Mouse (Mus musculus): ENCODE results near the gene Brf1. TPM values are rescaled to one million over a fixed set of nuclear protein-coding genes. Genes with fewer than 3 reads are reported as not detected.

Gene Brf1
- polyA plus RNA-seq, 1 experiment from 2014 or later: 61.9 TPM

GRCm38 (mm10) chr12:112911701-112912100, 88.8 kb downstream of the Brf1 start:
- Histone ChIP-seq H3K4me1 (replicated peaks) (0 out of 2 replicates have a peak, but pooled peaks cover 5% of the 10 kb centered on the region), H3K9ac (replicated peaks) (no peak overlapping the region), H3K4me2 (replicated peaks) (no peak overlapping the region), H3K9me3 (no peaks in the 10 kb centered on the region), H3K27me3 (no peaks in the 10 kb centered on the region), H3K27ac (no peak overlapping the region), H3K36me3 (peaks cover 89% of the 10 kb centered on the region), H3K4me3 (replicated peaks) (no peak overlapping the region)
- ATAC-seq: no peak
- WGBS: 87% methylated on average over 17 of the region's 17 CpGs

Small RNA genes within 50 kb of the gene (microRNA-seq; reads per million reads assigned to microRNA genes)
- gene Mir6941: not detected

Other genes with a start within 250 kb of the Brf1 start
- 5.2 and 6.4 TPM in 2 replicates for gene Pld4, start 240.0 kb downstream of the Brf1 start, polyA plus RNA-seq (2015; fragmentation: Nextera tagmentation; extraction: Ambion mirVana)
- gene Ahnak2, start 198.0 kb downstream of the Brf1 start, polyA plus RNA-seq (2015; fragmentation: Nextera tagmentation; extraction: Ambion mirVana): 0.31 and 0.37 TPM in 2 replicates
- gene Clba1, start 191.8 kb downstream of the Brf1 start, polyA plus RNA-seq (2015; fragmentation: Nextera tagmentation; extraction: Ambion mirVana): 19.4 and 22.7 TPM in 2 replicates
- gene Cdca4, start 171.3 kb downstream of the Brf1 start, polyA plus RNA-seq (2015; fragmentation: Nextera tagmentation; extraction: Ambion mirVana): 82.7 and 85.0 TPM in 2 replicates
- gene Gpr132, start 132.5 kb downstream of the Brf1 start, polyA plus RNA-seq (2015; fragmentation: Nextera tagmentation; extraction: Ambion mirVana): not detected in 2 replicates
- gene Jag2, start 70.9 kb downstream of the Brf1 start, polyA plus RNA-seq (2015; fragmentation: Nextera tagmentation; extraction: Ambion mirVana): 9.4 and 10.5 TPM in 2 replicates
- 53.7 and 61.9 TPM in 2 replicates for gene Nudt14, start 58.6 kb downstream of the Brf1 start, polyA plus RNA-seq (2015; fragmentation: Nextera tagmentation; extraction: Ambion mirVana)
- 36.1 and 37.8 TPM in 2 replicates for gene Btbd6, start 24.2 kb downstream of the Brf1 start, polyA plus RNA-seq (2015; fragmentation: Nextera tagmentation; extraction: Ambion mirVana)
- gene Pacs2, start 13.8 kb upstream of the Brf1 start, polyA plus RNA-seq (2015; fragmentation: Nextera tagmentation; extraction: Ambion mirVana): 23.8 and 26.5 TPM in 2 replicates
- gene Tex22, start 73.8 kb upstream of the Brf1 start, polyA plus RNA-seq (2015; fragmentation: Nextera tagmentation; extraction: Ambion mirVana): 0.20 TPM in 1 of 2 replicates, not detected in the other
- gene Mta1, start 97.6 kb upstream of the Brf1 start, polyA plus RNA-seq (2015; fragmentation: Nextera tagmentation; extraction: Ambion mirVana): 17.2 and 17.4 TPM in 2 replicates
- 360 TPM in 2 replicates for gene Crip2, start 139.5 kb upstream of the Brf1 start, polyA plus RNA-seq (2015; fragmentation: Nextera tagmentation; extraction: Ambion mirVana)
- 31.0 and 35.1 TPM in 2 replicates for gene Crip1, start 145.6 kb upstream of the Brf1 start, polyA plus RNA-seq (2015; fragmentation: Nextera tagmentation; extraction: Ambion mirVana)
- gene Tedc1, start 155.7 kb upstream of the Brf1 start, polyA plus RNA-seq (2015; fragmentation: Nextera tagmentation; extraction: Ambion mirVana): 21.3 and 21.6 TPM in 2 replicates
- 24.7 and 30.2 TPM in 2 replicates for gene Tmem121, start 185.2 kb upstream of the Brf1 start, polyA plus RNA-seq (2015; fragmentation: Nextera tagmentation; extraction: Ambion mirVana)

Measured in midbrain, embryonic 13.5 days (tissue).